Mouse (Mus musculus) kidney, postnatal 14 days (tissue): ENCODE measurements around the gene Zcchc18.
"Not testable (repeated sequence)": the region's sequence is repeated elsewhere in the genome, so short reads cannot be mapped to it uniquely, and the experiment has no call there.

Experiments
- DNase-seq: peaks from one replicate; pipeline ENCODE4 v3.0.0; 2022; ENCODE audit warnings: mixed read lengths

Gene Zcchc18

GRCm38 (mm10) chrX:136992978-136993547, at the start of gene Zcchc18:
Gene Zcchc18 (plus strand): TSS chrX:136993155.
- peak; percentile 58 for DNase-seq

- DNase-seq, result peak; percentile 66
Measured at GRCm38 (mm10) chrX:136957583-136958279, 35.2 kb upstream of the Zcchc18 start.

- not testable (repeated sequence) for DNase-seq
Measured at GRCm38 (mm10) chrX:136958300-136958699, 34.7 kb upstream of the Zcchc18 start.

- DNase-seq, result peak; percentile 4
Measured at GRCm38 (mm10) chrX:136959688-136960087, 33.3 kb upstream of the Zcchc18 start.

- DNase-seq, result not testable (repeated sequence)
Measured at GRCm38 (mm10) chrX:136975397-136975796, 17.6 kb upstream of the Zcchc18 start, which contains the start of gene Tmsb15b2. Gene Tmsb15b2 (minus strand): TSS chrX:136975497.

- DNase-seq, result peak; percentile 86
Measured at GRCm38 (mm10) chrX:136976424-136977084, 16.4 kb upstream of the Zcchc18 start, which contains the start of the genes Tmsb15l and Tmsb15b1. Gene Tmsb15l (minus strand): TSS chrX:136976869. Gene Tmsb15b1 (minus strand): TSS chrX:136976874.

GRCm38 (mm10) chrX:136978616-136979015, 14.3 kb upstream of the Zcchc18 start:
- no peak for DNase-seq

GRCm38 (mm10) chrX:136986039-136986438, 6.9 kb upstream of the Zcchc18 start:
- no peak for DNase-seq

- no peak for DNase-seq
Measured at GRCm38 (mm10) chrX:136991274-136991673, 1.7 kb upstream of the Zcchc18 start.

GRCm38 (mm10) chrX:136992191-136992965, 577 bp upstream of the Zcchc18 start:
- no peak for DNase-seq

- no peak for DNase-seq
Measured at GRCm38 (mm10) chrX:136993641-136994040, 686 bp downstream of the Zcchc18 start.

- no peak for DNase-seq
Measured at GRCm38 (mm10) chrX:136996256-136996655, 3.3 kb downstream of the Zcchc18 start.

GRCm38 (mm10) chrX:137015099-137015709, 22.2 kb downstream of the Zcchc18 start:
- peak; percentile 59 for DNase-seq

GRCm38 (mm10) chrX:137017668-137018067, 24.7 kb downstream of the Zcchc18 start:
- no peak for DNase-seq

- peak; percentile 61 for DNase-seq
Measured at GRCm38 (mm10) chrX:137019310-137019709, 26.4 kb downstream of the Zcchc18 start.

- DNase-seq, result peak; percentile 6
Measured at GRCm38 (mm10) chrX:137030916-137031315, 38.0 kb downstream of the Zcchc18 start.

- no peak for DNase-seq
Measured at GRCm38 (mm10) chrX:137031726-137032125, 38.8 kb downstream of the Zcchc18 start.

- DNase-seq, result no peak
Measured at GRCm38 (mm10) chrX:137034322-137034721, 41.4 kb downstream of the Zcchc18 start.

- DNase-seq, result no peak
Measured at GRCm38 (mm10) chrX:137037470-137037999, 44.6 kb downstream of the Zcchc18 start.

- peak; percentile 90 for DNase-seq
Measured at GRCm38 (mm10) chrX:137038000-137038483, 45.1 kb downstream of the Zcchc18 start, which contains the start of gene Slc25a53. Gene Slc25a53 (minus strand): TSS chrX:137038302.

- DNase-seq, result no peak
Measured at GRCm38 (mm10) chrX:137038502-137038901, 45.5 kb downstream of the Zcchc18 start.
